Mouse (Mus musculus): ENCODE measurements around the gene Tns3. TPM values are rescaled to one million over a fixed set of nuclear protein-coding genes. Genes with fewer than 3 reads are reported as not detected.
A peak's percentile ranks its signal among the peaks of the same experiment; 100 is the strongest.

The Tns3 gene
- polyA plus RNA-seq, 1 experiment from 2014 or later: 16.4 TPM

DNA sequence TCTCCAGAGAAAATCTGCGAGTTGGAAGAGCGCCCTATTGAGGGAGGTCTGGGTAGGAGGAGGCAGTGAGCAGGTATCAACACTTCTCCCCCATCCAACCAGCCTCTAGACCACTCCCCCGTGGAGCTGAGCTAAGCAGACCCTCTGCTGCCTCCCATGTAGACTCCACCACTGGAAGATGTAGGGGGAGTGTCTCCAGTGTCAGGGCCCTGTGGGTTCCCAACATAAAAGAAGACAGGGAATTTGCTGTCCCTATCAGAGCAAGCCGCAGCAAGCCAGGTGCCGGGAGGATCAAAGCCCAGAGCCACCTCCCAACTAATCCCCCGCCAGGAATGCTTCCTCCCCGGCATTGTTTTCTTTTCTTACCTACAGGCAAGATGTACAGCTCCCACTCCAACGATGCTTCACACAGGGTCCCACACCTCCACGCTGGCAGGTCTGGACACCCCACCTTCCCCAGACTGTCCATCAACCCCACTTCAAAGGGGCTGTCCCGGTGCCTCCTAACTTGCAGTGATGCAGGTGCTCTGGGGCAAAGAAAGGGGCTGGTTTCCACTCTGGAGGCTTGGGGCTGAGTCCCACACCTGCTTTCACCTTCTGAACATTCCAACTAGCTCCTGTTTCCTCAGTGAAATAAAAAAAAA, 22.6 kb downstream of the Tns3 start:
- Histone ChIP-seq H3K27me3 (no peaks in the 10 kb centered on the region), H3K4me1 (replicated peaks) (peaks cover 47% of the 10 kb centered on the region), H3K4me2 (no peak overlapping the region), H3K9me3 (replicated peaks) (no peaks in the 10 kb centered on the region), H3K36me3 (no peaks in the 10 kb centered on the region), H3K4me3 (no peak overlapping the region), H3K27ac (no peak overlapping the region), H3K9ac (no peak overlapping the region)
- 34% methylated on average over 10 of the region's 10 CpGs for WGBS
- 0 out of 2 replicates have a peak, but pooled peaks have one; percentile 9 for ATAC-seq (replicated peaks; ENCODE audit: insufficient number of reproducible peaks, insufficient read depth, low FRiP score, low read depth)

DNA sequence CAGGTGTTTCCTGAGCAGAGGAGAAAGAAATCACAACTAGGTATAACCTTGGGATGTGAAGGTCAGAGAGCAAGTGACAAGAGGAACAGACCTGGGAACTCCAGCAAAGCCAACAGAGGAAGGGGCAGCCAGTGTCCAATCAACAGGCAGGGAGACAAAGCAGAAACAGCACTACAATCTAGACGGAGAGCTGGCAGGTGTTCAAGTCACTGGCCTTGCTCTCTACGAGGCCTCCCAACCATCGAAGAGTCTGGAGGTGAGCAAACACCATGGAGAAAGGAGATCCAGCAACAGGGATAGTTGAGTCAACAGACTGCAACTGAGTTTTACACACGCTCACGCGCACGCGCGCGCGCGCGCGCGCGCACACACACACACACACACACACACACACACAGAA, 24.6 kb downstream of the Tns3 start:
- ATAC-seq (replicated peaks; ENCODE audit: insufficient number of reproducible peaks, insufficient read depth, low FRiP score, low read depth): no peak
- H3K27ac ChIP-seq: peak overlapping the region; percentile 59

DNA sequence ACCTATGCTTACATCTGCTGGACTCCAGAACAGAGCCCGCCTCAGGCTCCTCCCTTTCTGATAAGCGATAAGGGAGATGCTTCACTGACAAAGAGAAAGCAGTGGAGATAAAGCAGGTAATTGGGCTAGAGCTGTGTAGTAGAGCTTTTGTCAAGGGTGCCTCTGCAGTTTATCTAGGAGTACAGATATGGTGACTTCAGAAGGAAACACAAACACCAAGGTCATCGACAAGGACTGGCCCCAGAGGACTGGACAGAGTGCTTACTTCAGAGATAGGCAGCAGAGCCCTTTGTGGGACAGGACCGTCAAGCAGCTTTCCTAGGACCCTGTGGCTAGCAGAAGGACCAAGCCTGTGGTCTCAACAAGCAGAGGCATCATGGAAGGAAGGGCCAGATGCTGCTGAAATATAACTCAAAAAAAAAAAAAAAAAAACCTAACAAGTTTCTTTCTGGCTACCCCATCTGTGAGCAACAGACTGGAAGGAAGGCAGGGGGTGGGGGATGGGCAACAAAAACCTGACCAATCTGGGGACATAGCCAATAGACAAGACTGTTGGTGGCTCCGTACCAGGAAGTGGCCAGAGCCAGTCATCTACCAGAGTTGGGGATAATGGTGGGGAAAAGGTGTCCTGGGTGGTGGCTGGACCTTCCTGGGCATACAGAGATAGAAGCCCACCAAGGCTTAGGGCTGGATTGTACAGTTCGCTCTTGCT, 25.2 kb downstream of the Tns3 start:
- H3K36me3 ChIP-seq: no peaks in the 10 kb centered on the region
- H3K4me2 ChIP-seq: 0 out of 2 replicates have a peak overlapping the region, but pooled peaks have one; percentile 2
- no peaks in the 10 kb centered on the region for H3K27me3 ChIP-seq
- 48% methylated on average over 6 of the region's 6 CpGs for WGBS
- H3K4me1 ChIP-seq (replicated peaks): peaks cover 62% of the 10 kb centered on the region
- H3K9ac ChIP-seq: no peak overlapping the region
- H3K4me3 ChIP-seq: no peak overlapping the region
- peak overlapping the region; percentile 59 for H3K27ac ChIP-seq
- no peak for ATAC-seq (replicated peaks; ENCODE audit: insufficient number of reproducible peaks, insufficient read depth, low FRiP score, low read depth)
- no peaks in the 10 kb centered on the region for H3K9me3 ChIP-seq (replicated peaks)

More for the DNA sequence above, 24.6 kb downstream of the Tns3 start:
- Histone ChIP-seq H3K9ac (no peak overlapping the region), H3K4me2 (no peak overlapping the region), H3K27me3 (no peaks in the 10 kb centered on the region), H3K4me3 (no peak overlapping the region), H3K36me3 (no peaks in the 10 kb centered on the region), H3K9me3 (replicated peaks) (no peaks in the 10 kb centered on the region), H3K4me1 (replicated peaks) (peaks cover 58% of the 10 kb centered on the region)
- WGBS: 74% methylated on average over 16 of the region's 16 CpGs

DNA sequence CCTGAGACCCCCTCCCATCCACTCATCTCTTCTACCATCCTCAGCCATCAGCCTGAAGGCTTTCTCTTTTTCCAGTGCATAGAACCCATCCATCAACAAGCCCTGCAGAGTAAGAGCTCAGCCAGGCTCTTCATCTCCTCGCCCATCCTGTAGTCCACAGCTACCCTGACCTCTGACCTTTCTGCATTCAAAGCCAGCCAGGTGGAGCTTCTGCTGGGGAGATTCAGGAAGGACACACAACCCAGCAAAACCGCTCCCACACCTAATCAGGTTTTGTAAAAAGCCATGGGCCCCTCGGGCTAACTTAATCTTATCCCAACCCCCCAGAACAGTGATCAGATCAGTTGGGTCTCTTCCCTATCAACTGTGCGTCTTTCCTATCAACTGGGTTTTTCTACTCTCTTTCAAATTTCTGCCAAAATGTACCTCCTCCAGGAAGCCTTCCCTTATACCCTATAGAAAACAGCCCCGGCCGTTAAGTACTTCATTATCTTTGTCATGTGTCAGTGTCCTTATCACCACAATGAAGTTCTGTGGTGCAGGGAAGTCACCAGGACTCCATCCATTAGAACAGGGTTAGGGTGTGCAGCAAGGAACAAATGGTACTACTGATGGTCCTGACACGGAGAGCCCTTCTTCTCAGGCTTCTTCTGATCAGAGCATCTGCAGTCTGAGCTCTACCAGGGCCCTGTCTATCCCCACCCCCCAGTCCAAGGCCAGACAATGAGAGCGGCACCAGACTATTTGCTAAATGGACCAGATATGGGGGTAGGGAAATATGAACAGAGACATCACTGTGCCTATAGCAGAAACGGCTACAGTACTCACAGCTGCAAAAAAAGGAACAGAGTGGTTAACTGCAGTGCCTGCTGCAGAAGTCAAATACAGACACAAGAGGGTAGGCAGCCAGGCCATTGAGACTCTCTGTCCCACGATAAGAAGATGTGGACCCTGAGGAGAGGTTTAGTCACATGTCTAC, 26.6 kb downstream of the Tns3 start:
- Histone ChIP-seq H3K4me3 (no peak overlapping the region), H3K9ac (no peak overlapping the region), H3K27me3 (no peaks in the 10 kb centered on the region), H3K36me3 (no peaks in the 10 kb centered on the region), H3K4me1 (replicated peaks) (peaks cover 65% of the 10 kb centered on the region), H3K27ac (no peak overlapping the region), H3K9me3 (replicated peaks) (no peaks in the 10 kb centered on the region), H3K4me2 (no peak overlapping the region)
- ATAC-seq (replicated peaks; ENCODE audit: insufficient number of reproducible peaks, insufficient read depth, low FRiP score, low read depth): no peak
- WGBS: 57% methylated on average over 10 of the region's 10 CpGs

DNA sequence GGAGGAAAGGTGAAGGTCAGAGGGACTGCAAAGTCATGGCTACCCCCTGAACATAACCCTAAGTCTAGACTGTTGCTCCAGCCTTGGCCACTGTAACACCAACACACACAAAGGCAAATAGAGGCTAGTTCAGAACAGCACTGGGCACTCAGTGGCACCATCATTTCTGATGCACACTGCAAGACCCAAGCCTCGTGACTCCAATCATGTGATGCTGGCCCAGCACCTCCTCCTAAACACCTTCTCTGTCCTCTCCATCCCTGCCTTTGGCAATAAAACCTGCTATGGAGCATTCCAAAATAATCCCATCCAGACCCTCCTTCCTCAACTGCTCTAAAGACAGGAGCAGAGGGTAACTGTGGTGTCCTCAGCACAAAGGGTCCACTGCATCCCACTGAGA, 27.7 kb downstream of the Tns3 start:
- no peaks in the 10 kb centered on the region for H3K36me3 ChIP-seq
- H3K27ac ChIP-seq: no peak overlapping the region
- no peak overlapping the region for H3K4me2 ChIP-seq
- H3K4me3 ChIP-seq: no peak overlapping the region
- ATAC-seq (replicated peaks; ENCODE audit: insufficient number of reproducible peaks, insufficient read depth, low FRiP score, low read depth): no peak
- H3K9me3 ChIP-seq (replicated peaks): no peaks in the 10 kb centered on the region
- peaks cover 62% of the 10 kb centered on the region for H3K4me1 ChIP-seq (replicated peaks)
- H3K27me3 ChIP-seq: no peaks in the 10 kb centered on the region
- H3K9ac ChIP-seq: no peak overlapping the region
- WGBS: 85% methylated on average over 1 of the region's 1 CpGs

DNA sequence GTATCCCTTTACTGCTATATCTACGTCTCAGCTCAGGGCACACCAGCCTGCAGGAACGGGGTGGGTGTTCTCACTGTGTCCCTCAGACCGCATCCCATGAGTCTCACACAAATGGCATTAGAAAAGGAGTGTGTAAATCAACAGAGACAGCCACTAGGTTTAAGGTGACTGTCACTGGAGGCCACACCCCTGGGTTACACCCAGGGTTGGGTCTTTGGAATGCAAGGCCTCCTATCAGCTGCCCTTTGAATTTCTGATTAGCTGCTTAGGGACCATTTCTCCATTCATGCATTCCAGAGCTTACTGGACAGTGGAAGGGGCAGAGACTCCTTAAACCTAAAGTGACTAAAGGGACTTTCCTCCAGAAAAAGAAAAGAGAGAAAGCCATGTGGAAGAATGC, 28.6 kb downstream of the Tns3 start:
- H3K27me3 ChIP-seq: no peaks in the 10 kb centered on the region
- WGBS: 71% methylated on average over 3 of the region's 3 CpGs
- H3K27ac ChIP-seq: no peak overlapping the region
- H3K36me3 ChIP-seq: no peaks in the 10 kb centered on the region
- ATAC-seq (replicated peaks; ENCODE audit: insufficient number of reproducible peaks, insufficient read depth, low FRiP score, low read depth): no peak
- no peaks in the 10 kb centered on the region for H3K9me3 ChIP-seq (replicated peaks)
- no peak overlapping the region for H3K4me2 ChIP-seq
- peaks cover 53% of the 10 kb centered on the region for H3K4me1 ChIP-seq (replicated peaks)
- no peak overlapping the region for H3K4me3 ChIP-seq
- no peak overlapping the region for H3K9ac ChIP-seq

DNA sequence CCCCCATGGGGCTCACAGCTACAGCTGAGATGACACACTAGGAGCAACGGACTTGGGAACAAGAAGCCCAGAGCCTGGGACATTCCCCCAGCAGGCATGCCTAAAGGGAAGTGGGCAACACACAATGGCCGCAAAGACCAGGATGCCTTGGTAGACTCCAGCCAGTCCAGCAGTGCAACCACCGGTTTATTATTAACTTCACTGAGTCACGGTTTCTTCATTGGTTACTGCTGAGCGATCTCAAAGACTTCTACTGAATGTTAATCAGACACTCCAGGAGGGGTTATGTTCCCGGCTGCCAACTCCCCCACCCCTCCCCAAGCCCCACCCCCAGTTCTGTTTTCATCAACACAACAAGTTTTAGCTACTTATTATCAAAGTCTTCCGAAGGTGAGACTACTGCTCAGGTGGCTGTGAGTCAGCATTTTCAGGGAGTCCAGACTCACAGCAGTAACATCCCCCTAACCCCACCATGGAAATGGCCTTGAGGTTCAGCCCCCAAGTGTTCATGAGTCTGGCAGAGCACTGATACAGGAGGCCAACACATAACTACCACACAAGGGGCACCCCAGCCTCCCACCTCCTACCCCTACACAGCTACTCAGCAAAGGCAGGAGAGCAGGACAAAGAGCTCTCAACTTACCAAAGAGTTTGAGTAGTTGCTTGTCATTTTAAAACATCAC, 29.5 kb downstream of the Tns3 start:
- H3K4me2 ChIP-seq: no peak overlapping the region
- no peaks in the 10 kb centered on the region for H3K36me3 ChIP-seq
- no peak for ATAC-seq (replicated peaks; ENCODE audit: insufficient number of reproducible peaks, insufficient read depth, low FRiP score, low read depth)
- H3K9me3 ChIP-seq (replicated peaks): no peaks in the 10 kb centered on the region
- H3K27ac ChIP-seq: no peak overlapping the region
- H3K4me3 ChIP-seq: no peak overlapping the region
- WGBS: 75% methylated on average over 7 of the region's 7 CpGs
- no peak overlapping the region for H3K9ac ChIP-seq
- no peaks in the 10 kb centered on the region for H3K27me3 ChIP-seq
- H3K4me1 ChIP-seq (replicated peaks): peaks cover 44% of the 10 kb centered on the region

DNA sequence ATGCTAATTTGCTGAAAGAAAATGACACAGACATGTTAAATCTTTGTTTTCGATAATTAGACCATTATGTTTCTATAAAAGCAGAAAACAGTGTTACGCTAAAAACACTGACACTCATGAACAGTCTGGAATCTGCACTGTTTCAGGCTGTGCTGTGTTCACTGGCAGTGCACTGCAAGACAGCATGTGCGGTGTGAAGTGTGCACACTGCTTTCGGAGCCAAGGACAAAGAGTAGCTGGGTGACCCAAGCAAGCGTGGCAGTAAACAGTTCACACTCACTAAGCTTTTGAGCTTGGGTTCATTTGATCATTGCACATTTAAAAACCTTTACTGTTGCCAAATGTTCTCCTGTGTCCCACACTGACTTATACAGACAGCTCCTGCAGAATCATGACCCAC, 32.2 kb downstream of the Tns3 start:
- Histone ChIP-seq H3K4me2 (no peak overlapping the region), H3K4me1 (replicated peaks) (peaks cover 36% of the 10 kb centered on the region), H3K9ac (no peak overlapping the region), H3K9me3 (replicated peaks) (no peaks in the 10 kb centered on the region), H3K4me3 (no peak overlapping the region), H3K36me3 (no peaks in the 10 kb centered on the region), H3K27me3 (no peaks in the 10 kb centered on the region), H3K27ac (no peak overlapping the region)
- WGBS: 80% methylated on average over 5 of the region's 5 CpGs
- no peak for ATAC-seq (replicated peaks; ENCODE audit: insufficient number of reproducible peaks, insufficient read depth, low FRiP score, low read depth)

DNA sequence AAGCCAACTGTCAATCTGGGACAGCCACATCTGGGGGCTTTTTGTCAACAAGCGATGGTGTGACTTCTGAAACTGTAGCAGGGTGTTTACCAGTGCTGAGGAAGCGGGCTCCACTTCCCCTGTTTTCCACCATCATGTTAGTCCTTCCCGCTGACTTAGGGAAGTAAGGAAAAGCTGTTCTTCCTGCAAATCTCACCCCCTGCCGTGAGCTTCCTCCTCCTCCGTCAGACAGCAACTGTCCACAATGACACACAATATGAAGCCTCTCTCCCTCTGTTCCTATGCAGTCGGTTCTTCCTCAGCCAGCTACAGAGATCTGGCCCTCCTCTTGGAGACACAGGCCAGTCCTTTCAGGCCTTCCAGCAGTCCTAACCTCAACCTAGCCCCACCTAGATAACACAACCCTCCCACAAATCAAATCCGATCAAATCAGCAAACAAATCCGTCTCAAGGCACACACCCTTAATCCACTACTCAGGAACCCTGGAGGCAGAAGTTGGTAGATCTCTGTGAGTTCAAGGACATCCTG, 34.4 kb downstream of the Tns3 start:
- peaks cover 43% of the 10 kb centered on the region for H3K4me1 ChIP-seq (replicated peaks)
- 79% methylated on average over 8 of the region's 8 CpGs for WGBS
- H3K9ac ChIP-seq: no peak overlapping the region
- H3K36me3 ChIP-seq: no peaks in the 10 kb centered on the region
- H3K9me3 ChIP-seq (replicated peaks): no peaks in the 10 kb centered on the region
- ATAC-seq (replicated peaks; ENCODE audit: insufficient number of reproducible peaks, insufficient read depth, low FRiP score, low read depth): no peak
- no peaks in the 10 kb centered on the region for H3K27me3 ChIP-seq
- H3K4me3 ChIP-seq: no peak overlapping the region
- H3K4me2 ChIP-seq: no peak overlapping the region
- no peak overlapping the region; the same call in 1 of the 2 replicates for H3K27ac ChIP-seq

DNA sequence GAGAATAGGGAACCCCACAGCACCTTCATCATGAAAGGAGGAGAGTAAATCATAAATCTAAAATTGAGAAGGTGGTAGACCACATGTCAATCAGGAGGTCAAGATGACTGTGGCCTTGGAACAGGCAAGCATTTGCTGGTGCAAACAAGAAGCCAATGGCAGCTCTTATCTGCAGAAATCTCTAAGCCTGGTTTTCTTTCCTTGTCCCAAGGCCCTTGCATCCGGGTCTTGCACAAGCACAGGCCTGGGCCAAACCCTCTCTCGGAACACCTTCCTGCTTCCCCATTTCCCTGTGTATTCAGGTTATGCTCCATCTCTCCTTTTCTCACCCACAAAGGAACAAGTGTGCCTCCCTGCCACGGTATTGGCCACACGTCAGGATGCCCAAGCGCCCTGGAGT, 35.0 kb downstream of the Tns3 start:
- Histone ChIP-seq H3K36me3 (no peaks in the 10 kb centered on the region), H3K9ac (no peak overlapping the region), H3K4me2 (peak overlapping the region; percentile 54; the same call in 1 of the 2 replicates), H3K27me3 (no peaks in the 10 kb centered on the region), H3K9me3 (replicated peaks) (no peaks in the 10 kb centered on the region), H3K4me3 (no peak overlapping the region), H3K27ac (peak overlapping the region; percentile 34; the same call in 1 of the 2 replicates), H3K4me1 (replicated peaks) (peaks cover 43% of the 10 kb centered on the region)
- ATAC-seq (replicated peaks; ENCODE audit: insufficient number of reproducible peaks, insufficient read depth, low FRiP score, low read depth): no peak
- 83% methylated on average over 5 of the region's 5 CpGs for WGBS
